Mouse (Mus musculus) left cerebral cortex, adult 2 months (tissue): Measurements from ENCODE around the gene Taar9. TPM values are rescaled to one million over a fixed set of nuclear protein-coding genes. Genes with fewer than 3 reads are reported as not detected.
A peak's percentile ranks its signal among the peaks of the same experiment; 100 is the strongest.
"Not testable (repeated sequence)": the region's sequence is repeated elsewhere in the genome, so short reads cannot be mapped to it uniquely, and the experiment has no call there.

Source experiments
- DNase-seq, 2 experiments: peaks; one replicate each; pipeline ENCODE4 v3.0.0; 2021 to 2022; ENCODE audit warnings: low spot score in 2 of 2, mixed read lengths in 1 of 2; ENCODE audit errors: extremely low spot score in 1 of 2
- H3K27ac ChIP-seq: fragments of 200-600 bp; 2 replicates; pipeline ENCODE4 v1.8.1; 2022
- H3K4me3 ChIP-seq: fragments of 200-600 bp; 2 replicates; pipeline ENCODE4 v1.8.1; 2022
- CTCF ChIP-seq: fragments of 200-600 bp; IDR thresholded peaks from 2 replicates; pipeline ENCODE4 v1.8.1; 2022; ENCODE audit warnings: antibody characterized with exemption, mild to moderate bottlenecking, moderate library complexity
- intact Hi-C: fragments of 180-260 bp; cut with DNase I; formaldehyde crosslinking; loops from one replicate; pipeline ENCODE4 v1.15.1; 2025
- total RNA-seq, 2 experiments: library from RNA; stranded (reverse); gene quantifications; 2 replicates each; pipeline ENCODE4 v1.2.3; 2021

Taar9 gene
- total RNA-seq, 2 experiments from 2014 or later = not detected

GRCm38 (mm10) chr10:24111116-24111778, 1.9 kb upstream of the Taar9 start:
- DNase-seq = peak in 1 of 2 experiments; percentile 20
- intact Hi-C loops = loop anchor here (10.0 kb wide), 1 partner anchor 136 kb away; the partner anchor contains the start of gene Taar5
- peak; percentile 77 for TF ChIP-seq CTCF
- Histone ChIP-seq H3K27ac (no peak overlapping the region), H3K4me3 (no peak overlapping the region)

GRCm38 (mm10) chr10:24108236-24108635, 1.1 kb downstream of the Taar9 start:
- H3K27ac ChIP-seq = no peak overlapping the region
- no peak for DNase-seq
- no peak for TF ChIP-seq CTCF
- intact Hi-C loops = no loop called here
- H3K4me3 ChIP-seq = no peak overlapping the region

GRCm38 (mm10) chr10:24107747-24108146, 1.6 kb downstream of the Taar9 start:
- intact Hi-C loops = no loop called here
- Histone ChIP-seq H3K4me3 (no peak overlapping the region), H3K27ac (no peak overlapping the region)
- no peak for TF ChIP-seq CTCF
- DNase-seq = no peak

GRCm38 (mm10) chr10:24103299-24103698, 6.0 kb downstream of the Taar9 start:
- H3K27ac ChIP-seq, intact Hi-C loops, H3K4me3 ChIP-seq, DNase-seq: not testable (repeated sequence)

GRCm38 (mm10) chr10:24101812-24102211, 7.5 kb downstream of the Taar9 start, which contains the start of gene Taar8c:
Gene Taar8c, minus strand, starts transcription at chr10:24101912.
- DNase-seq, H3K4me3 ChIP-seq, H3K27ac ChIP-seq, intact Hi-C loops: not testable (repeated sequence)

- intact Hi-C loops, DNase-seq, H3K4me3 ChIP-seq, H3K27ac ChIP-seq: not testable (repeated sequence)
These were observed 12.3 kb downstream of the Taar9 start for GRCm38 (mm10) chr10:24097010-24097409.

- intact Hi-C loops = no loop called here
- Histone ChIP-seq H3K27ac (no peak within 1 kb of the TSS), H3K4me3 (no peak within 1 kb of the TSS)
- no peak for DNase-seq
- no peak for TF ChIP-seq CTCF
These were observed 17.1 kb downstream of the Taar9 start, which contains the start of gene Taar8b for GRCm38 (mm10) chr10:24092194-24092593. Gene Taar8b, minus strand, starts transcription at chr10:24092294.

- H3K4me3 ChIP-seq = no peak overlapping the region
- no peak for TF ChIP-seq CTCF
- DNase-seq = no peak
- no peak overlapping the region for H3K27ac ChIP-seq
- intact Hi-C loops = no loop called here
These were observed 22.2 kb downstream of the Taar9 start for GRCm38 (mm10) chr10:24087168-24087567.

GRCm38 (mm10) chr10:24086555-24086954, 22.8 kb downstream of the Taar9 start:
- Histone ChIP-seq H3K27ac (no peak overlapping the region), H3K4me3 (no peak overlapping the region)
- intact Hi-C loops = no loop called here
- TF ChIP-seq CTCF = no peak
- no peak for DNase-seq

GRCm38 (mm10) chr10:24085936-24086335, 23.4 kb downstream of the Taar9 start:
- no peak overlapping the region for H3K4me3 ChIP-seq
- no peak for DNase-seq
- intact Hi-C loops = no loop called here
- TF ChIP-seq CTCF = no peak
- no peak overlapping the region for H3K27ac ChIP-seq

GRCm38 (mm10) chr10:24080166-24080565, 29.2 kb downstream of the Taar9 start:
- H3K4me3 ChIP-seq = no peak overlapping the region
- TF ChIP-seq CTCF = peak; percentile 74
- peak; percentile 17 to 46 for DNase-seq
- intact Hi-C loops = loop anchor here (1.0 kb wide), 2 partner anchors 101 to 265 kb away; no protein-coding TSS in a partner anchor
- no peak overlapping the region for H3K27ac ChIP-seq

GRCm38 (mm10) chr10:24076200-24076599, 33.1 kb downstream of the Taar9 start, which contains the start of gene Taar8a:
Gene Taar8a, plus strand, starts transcription at chr10:24076500.
- H3K27ac ChIP-seq, DNase-seq, H3K4me3 ChIP-seq, intact Hi-C loops: not testable (repeated sequence)

- H3K27ac ChIP-seq, DNase-seq, intact Hi-C loops, H3K4me3 ChIP-seq: not testable (repeated sequence)
These were observed 34.6 kb downstream of the Taar9 start for GRCm38 (mm10) chr10:24074751-24075150.
